Mouse (Mus musculus) lung, embryonic 16.5 days (tissue): ENCODE results near the gene Spag8. TPM values are rescaled to one million over a fixed set of nuclear protein-coding genes. Genes with fewer than 3 reads are reported as not detected.

Source experiments
- ATAC-seq: fragments of 200-750 bp; cut with Nextera tagmentation; 2 replicates; pipeline ENCODE4 v1.8.0; 2017; ENCODE audit warnings: low read depth, mild to moderate bottlenecking, moderate library complexity
- H3K27ac ChIP-seq: fragments of 300-500 bp; sonication (generic); 2 replicates; pipeline ENCODE4 v1.5.1; 2014; ENCODE audit warnings: mild to moderate bottlenecking, control low read depth, low read length
- H3K27me3 ChIP-seq: fragments of 300-500 bp; sonication (generic); 2 replicates; pipeline ENCODE4 v1.6.1; 2014; ENCODE audit warnings: low read depth, low read length, mixed read lengths; ENCODE audit not compliant: control insufficient read depth, insufficient read depth
- H3K36me3 ChIP-seq: fragments of 300-500 bp; sonication (generic); 2 replicates; pipeline ENCODE4 v1.6.1; 2014; ENCODE audit warnings: low read length; ENCODE audit not compliant: control insufficient read depth, insufficient read depth
- H3K4me1 ChIP-seq: fragments of 300-500 bp; sonication (generic); replicated peaks from 2 replicates; pipeline ENCODE4 v1.6.1; 2014; ENCODE audit warnings: low read length, mixed read lengths; ENCODE audit not compliant: control insufficient read depth, insufficient read depth
- H3K4me2 ChIP-seq: fragments of 300-500 bp; sonication (generic); 2 replicates; pipeline ENCODE4 v1.6.1; 2014; ENCODE audit warnings: low read depth, low read length, control low read depth
- H3K4me3 ChIP-seq: fragments of 300-500 bp; sonication (generic); 2 replicates; pipeline ENCODE4 v1.5.1; 2014; ENCODE audit warnings: mild to moderate bottlenecking, low read length, control low read depth
- H3K9ac ChIP-seq: fragments of 300-500 bp; sonication (generic); 2 replicates; pipeline ENCODE4 v1.6.1; 2014; ENCODE audit warnings: low read length, control low read depth
- H3K9me3 ChIP-seq: fragments of 300-500 bp; sonication (generic); 2 replicates; pipeline ENCODE4 v1.6.1; 2016; ENCODE audit warnings: low read length; ENCODE audit not compliant: control insufficient read depth
- WGBS: fragments of 180-500 bp; shearing (Covaris S2); extraction: QIAGEN DNeasy Blood & Tissue Kit; methylation state at CpG from one replicate; pipeline ENCODE4 v1.1.7; 2014; 5-methylcytosine and 5-hydroxymethylcytosine counted together
- polyA plus RNA-seq: library from polyadenylated mRNA; unstranded; fragments of >200 nt; fragmentation: Nextera tagmentation; extraction: Ambion mirVana; gene quantifications from 2 replicates; pipeline ENCODE4 v1.2.1, GENCODE M21; 2015

Spag8 gene
- polyA plus RNA-seq, 1 experiment from 2014 or later: 9.0 TPM

DNA sequence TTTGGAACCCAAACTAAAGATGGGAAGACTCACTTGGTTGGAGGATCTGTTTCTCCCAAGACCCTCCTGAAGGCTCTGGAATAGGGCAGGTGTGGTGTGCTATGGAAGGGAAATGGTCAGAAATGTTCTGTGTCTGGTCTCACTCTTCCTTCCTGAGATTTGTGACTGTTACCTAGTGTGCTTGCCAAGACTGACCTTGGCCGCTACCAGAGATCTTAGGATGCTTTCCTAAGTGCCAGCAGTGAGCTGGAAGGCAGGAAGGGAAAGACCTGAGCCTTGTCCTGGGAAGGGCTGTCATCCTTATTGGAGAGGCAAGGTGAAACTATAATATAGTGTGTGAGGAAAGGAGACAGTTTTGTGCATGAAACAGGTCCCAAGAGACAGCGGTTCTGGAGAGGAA lies 19.7 kb downstream of the Spag8 start:
- ATAC-seq: no peak
- no peaks in the 10 kb centered on the region; the same call in 1 of the 2 replicates for H3K27me3 ChIP-seq
- no peak overlapping the region for H3K9ac ChIP-seq
- no peak overlapping the region for H3K4me2 ChIP-seq
- H3K27ac ChIP-seq: no peak overlapping the region
- WGBS: 87% methylated on average over 2 of the region's 2 CpGs
- H3K9me3 ChIP-seq: no peaks in the 10 kb centered on the region
- H3K4me1 ChIP-seq: peaks cover 11% of the 10 kb centered on the region
- no peak overlapping the region for H3K4me3 ChIP-seq
- no peaks in the 10 kb centered on the region for H3K36me3 ChIP-seq

DNA sequence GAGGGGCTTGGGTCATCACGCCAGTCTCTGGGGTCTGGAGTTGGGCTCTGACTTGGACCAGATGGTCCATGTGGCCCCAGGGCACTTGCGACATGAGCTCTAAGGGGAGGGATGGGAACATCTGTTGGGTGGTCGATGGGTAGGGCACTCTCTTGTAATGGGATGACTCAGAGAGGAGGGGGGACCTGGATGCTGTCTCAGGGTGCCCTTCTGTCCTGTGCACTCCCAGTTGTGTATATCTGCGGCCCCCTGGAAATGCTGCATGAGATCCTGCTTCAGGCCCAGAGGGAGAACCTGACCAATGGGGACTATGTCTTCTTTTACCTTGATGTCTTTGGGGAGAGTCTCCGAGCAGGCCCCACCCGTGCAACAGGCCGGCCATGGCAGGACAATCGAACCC lies 20.1 kb downstream of the Spag8 start:
- peaks cover 11% of the 10 kb centered on the region for H3K4me1 ChIP-seq
- H3K4me2 ChIP-seq: peak overlapping the region; percentile 81; the same call in 1 of the 2 replicates
- no peak for ATAC-seq
- no peaks in the 10 kb centered on the region for H3K9me3 ChIP-seq
- H3K4me3 ChIP-seq: no peak overlapping the region
- WGBS: 84% methylated on average over 8 of the region's 8 CpGs
- H3K27me3 ChIP-seq: no peaks in the 10 kb centered on the region; the same call in 1 of the 2 replicates
- no peak overlapping the region for H3K27ac ChIP-seq
- H3K36me3 ChIP-seq: no peaks in the 10 kb centered on the region
- no peak overlapping the region for H3K9ac ChIP-seq

GRCm38 (mm10) chr4:43631956-43632920 lies 21.2 kb downstream of the Spag8 start:
- no peaks in the 10 kb centered on the region for H3K36me3 ChIP-seq
- H3K4me3 ChIP-seq: peak overlapping the region; percentile 67
- WGBS: 53% methylated on average over 42 of the region's 42 CpGs
- H3K9ac ChIP-seq: peak overlapping the region; percentile 84
- peaks cover 11% of the 10 kb centered on the region for H3K4me1 ChIP-seq
- peak; percentile 23 for ATAC-seq
- H3K4me2 ChIP-seq: peak overlapping the region; percentile 81
- H3K27me3 ChIP-seq: no peaks in the 10 kb centered on the region; the same call in 1 of the 2 replicates
- no peaks in the 10 kb centered on the region for H3K9me3 ChIP-seq
- peak overlapping the region; percentile 75 for H3K27ac ChIP-seq

- Histone ChIP-seq H3K36me3 (no peaks in the 10 kb centered on the region), H3K4me3 (peak within 1 kb of the TSS; percentile 67), H3K4me2 (peak within 1 kb of the TSS; percentile 81), H3K27me3 (no peaks in the 10 kb centered on the region; the same call in 1 of the 2 replicates), H3K27ac (peak within 1 kb of the TSS; percentile 75), H3K4me1 (peaks cover 11% of the 10 kb centered on the region), H3K9me3 (no peaks in the 10 kb centered on the region), H3K9ac (peak within 1 kb of the TSS; percentile 84)
- 1% methylated on average over 54 of the region's 70 CpGs for WGBS
- peak; percentile 76 for ATAC-seq
These were observed 22.1 kb downstream of the Spag8 start, which contains the start of gene Npr2 for GRCm38 (mm10) chr4:43631046-43631955. Gene Npr2 (plus strand): TSS chr4:43631935.

DNA sequence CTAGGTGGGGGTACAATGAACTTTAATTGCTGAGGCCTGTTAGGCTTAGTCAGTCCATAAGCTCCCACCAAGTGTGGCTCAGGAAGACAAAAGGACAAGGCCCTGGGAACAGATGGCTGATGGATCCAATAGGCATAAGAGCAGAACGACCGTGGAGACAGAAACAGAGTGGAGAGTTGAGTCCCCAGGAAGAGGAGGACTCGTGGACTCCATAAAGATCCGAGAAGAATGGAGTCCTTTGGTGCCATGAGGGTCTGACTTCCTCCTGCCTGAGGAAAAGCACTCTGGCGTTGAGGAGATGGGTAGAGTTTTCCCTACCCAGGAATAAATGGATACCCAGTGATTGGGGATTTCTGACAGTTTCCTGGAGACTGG lies 22.7 kb downstream of the Spag8 start:
- 28% methylated on average over 5 of the region's 5 CpGs for WGBS
- no peak overlapping the region for H3K4me3 ChIP-seq
- 0 out of 2 replicates have a peak, but pooled peaks have one; percentile 1 for ATAC-seq

GRCm38 (mm10) chr4:43630030-43630581 lies 23.3 kb downstream of the Spag8 start:
- peak; percentile 61 for ATAC-seq
- Histone ChIP-seq H3K4me2 (peak overlapping the region; percentile 6; the same call in 1 of the 2 replicates), H3K9me3 (peaks cover 6% of the 10 kb centered on the region), H3K27ac (no peak overlapping the region), H3K4me1 (peaks cover 11% of the 10 kb centered on the region), H3K27me3 (no peaks in the 10 kb centered on the region; the same call in 1 of the 2 replicates), H3K4me3 (no peak overlapping the region), H3K9ac (no peak overlapping the region), H3K36me3 (no peaks in the 10 kb centered on the region)
- WGBS: 6% methylated on average over 5 of the region's 5 CpGs

More for the DNA sequence above, 22.7 kb downstream of the Spag8 start:
- H3K27ac ChIP-seq: peak overlapping the region; percentile 6; the same call in 1 of the 2 replicates
- peak overlapping the region; percentile 84; the same call in 1 of the 2 replicates for H3K9ac ChIP-seq
- H3K9me3 ChIP-seq: no peaks in the 10 kb centered on the region; the same call in 1 of the 2 replicates
- H3K4me1 ChIP-seq: peaks cover 11% of the 10 kb centered on the region
- no peaks in the 10 kb centered on the region; the same call in 1 of the 2 replicates for H3K27me3 ChIP-seq
- H3K36me3 ChIP-seq: no peaks in the 10 kb centered on the region
- H3K4me2 ChIP-seq: peak overlapping the region; percentile 81

DNA sequence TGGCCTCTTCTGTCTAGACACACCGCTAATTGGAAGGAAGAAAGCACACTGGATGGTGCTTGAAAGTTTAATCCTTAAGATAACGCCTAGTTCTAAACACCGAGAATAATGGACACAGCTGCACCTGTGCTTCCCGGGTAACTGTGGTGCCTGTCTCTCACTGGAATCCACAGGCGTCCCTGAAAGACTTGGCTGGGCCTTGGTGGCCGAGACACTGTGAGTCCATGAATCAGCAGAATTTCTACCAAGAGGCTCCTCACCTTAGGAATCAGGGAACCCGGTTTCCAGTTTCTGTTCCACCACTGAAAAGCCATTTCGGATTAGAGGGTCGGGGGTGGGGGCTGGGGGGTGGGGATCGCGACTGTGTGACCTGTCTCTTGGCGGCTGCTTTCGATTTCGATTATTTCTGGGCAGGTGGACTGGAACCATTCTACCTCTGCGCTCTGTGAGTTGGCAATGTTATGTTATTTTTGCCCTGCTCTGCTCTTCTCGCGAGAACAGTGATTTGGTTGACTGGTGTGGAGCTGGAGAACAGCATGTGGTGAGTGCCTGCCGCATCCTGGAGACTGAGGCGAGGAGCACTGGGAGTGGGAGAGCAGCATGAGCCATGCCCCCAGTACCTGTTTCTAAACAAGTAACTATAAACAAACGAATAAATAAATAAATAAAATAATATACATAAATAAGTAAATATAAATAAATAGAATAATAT lies 24.1 kb downstream of the Spag8 start:
- Histone ChIP-seq H3K27me3 (no peaks in the 10 kb centered on the region; the same call in 1 of the 2 replicates), H3K4me2 (no peak overlapping the region), H3K9me3 (peaks cover 10% of the 10 kb centered on the region), H3K9ac (no peak overlapping the region), H3K4me3 (no peak overlapping the region), H3K4me1 (peaks cover 11% of the 10 kb centered on the region), H3K36me3 (no peaks in the 10 kb centered on the region), H3K27ac (no peak overlapping the region)
- 40% methylated on average over 20 of the region's 20 CpGs for WGBS
- ATAC-seq: no peak

- no peak overlapping the region for H3K27ac ChIP-seq
- H3K4me1 ChIP-seq: no peaks in the 10 kb centered on the region
- H3K27me3 ChIP-seq: no peaks in the 10 kb centered on the region
- 63% methylated on average over 4 of the region's 4 CpGs for WGBS
- peaks cover 6% of the 10 kb centered on the region for H3K9me3 ChIP-seq
- H3K4me2 ChIP-seq: no peak overlapping the region
- H3K4me3 ChIP-seq: no peak overlapping the region
- no peak overlapping the region for H3K9ac ChIP-seq
- H3K36me3 ChIP-seq: no peaks in the 10 kb centered on the region
- ATAC-seq: no peak
These were observed 33.1 kb downstream of the Spag8 start for GRCm38 (mm10) chr4:43620146-43620778.
